Mouse (Mus musculus) midbrain, embryonic 12.5 days (tissue): ENCODE measurements at regions not wholly inside any gene's neighbourhood (a gene's known extent, or its start where the extent isn't known, plus 50 kb on each side); places are given as distances from the start of the nearest gene placed in this dataset.
A peak's percentile ranks its signal among the peaks of the same experiment; 100 is the strongest.

Source experiments
- ATAC-seq: fragments of 200-750 bp; cut with Nextera tagmentation; 2 replicates; pipeline ENCODE4 v1.8.0; 2017; ENCODE audit warnings: low read depth, moderate TSS enrichment, moderate library complexity; ENCODE audit not compliant: low FRiP score
- H3K27ac ChIP-seq: fragments of 300-500 bp; sonication (generic); replicated peaks from 2 replicates; pipeline ENCODE4 v1.5.1; 2016; ENCODE audit warnings: mild to moderate bottlenecking
- H3K27me3 ChIP-seq: fragments of 300-500 bp; sonication (generic); 2 replicates; pipeline ENCODE4 v1.6.1; 2016; ENCODE audit warnings: mild to moderate bottlenecking
- H3K36me3 ChIP-seq: fragments of 300-500 bp; sonication (generic); 2 replicates; pipeline ENCODE4 v1.6.1; 2016
- H3K4me1 ChIP-seq: fragments of 300-500 bp; sonication (generic); 2 replicates; pipeline ENCODE4 v1.6.1; 2016
- H3K4me2 ChIP-seq: fragments of 300-500 bp; sonication (generic); replicated peaks from 2 replicates; pipeline ENCODE4 v1.6.1; 2016; ENCODE audit warnings: mild to moderate bottlenecking, moderate library complexity
- H3K4me3 ChIP-seq: fragments of 300-500 bp; sonication (generic); 2 replicates; pipeline ENCODE4 v1.5.1; 2016; ENCODE audit warnings: mild to moderate bottlenecking
- H3K9ac ChIP-seq: fragments of 300-500 bp; sonication (generic); replicated peaks from 2 replicates; pipeline ENCODE4 v1.6.1; 2016; ENCODE audit warnings: mild to moderate bottlenecking, moderate library complexity
- H3K9me3 ChIP-seq: fragments of 300-500 bp; sonication (generic); 2 replicates; pipeline ENCODE4 v1.6.1; 2016; ENCODE audit warnings: mild to moderate bottlenecking
- WGBS: fragments of 180-500 bp; shearing (Covaris S2); methylation state at CpG from one replicate; pipeline ENCODE4 v1.1.7; 2016; 5-methylcytosine and 5-hydroxymethylcytosine counted together

DNA sequence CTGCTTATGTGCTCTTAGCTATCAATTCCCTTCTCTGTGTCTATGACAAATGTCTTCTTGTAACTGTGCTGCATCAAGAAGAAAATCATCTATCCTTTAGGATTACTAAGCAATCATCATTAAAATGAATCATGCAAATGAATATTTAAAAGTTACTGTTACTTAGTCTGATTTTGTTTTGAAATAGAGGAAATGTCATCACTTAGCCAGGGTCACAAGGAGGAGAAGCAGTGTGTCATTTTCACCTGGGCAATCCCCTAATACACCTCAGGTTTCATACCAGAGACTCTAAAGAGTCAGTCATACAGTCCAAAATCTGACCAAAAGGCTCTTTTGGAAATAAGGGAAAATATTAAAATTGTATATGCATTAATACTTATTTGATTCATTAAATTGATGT, 74.2 kb upstream of the Klf6 start:
- no peak overlapping the region for H3K27ac ChIP-seq
- H3K9me3 ChIP-seq: no peaks in the 10 kb centered on the region
- H3K9ac ChIP-seq: no peak overlapping the region
- H3K4me3 ChIP-seq: no peak overlapping the region
- no peaks in the 10 kb centered on the region for H3K4me1 ChIP-seq
- no peak overlapping the region for H3K4me2 ChIP-seq
- ATAC-seq: no peak
- H3K27me3 ChIP-seq: no peaks in the 10 kb centered on the region
- H3K36me3 ChIP-seq: no peaks in the 10 kb centered on the region

DNA sequence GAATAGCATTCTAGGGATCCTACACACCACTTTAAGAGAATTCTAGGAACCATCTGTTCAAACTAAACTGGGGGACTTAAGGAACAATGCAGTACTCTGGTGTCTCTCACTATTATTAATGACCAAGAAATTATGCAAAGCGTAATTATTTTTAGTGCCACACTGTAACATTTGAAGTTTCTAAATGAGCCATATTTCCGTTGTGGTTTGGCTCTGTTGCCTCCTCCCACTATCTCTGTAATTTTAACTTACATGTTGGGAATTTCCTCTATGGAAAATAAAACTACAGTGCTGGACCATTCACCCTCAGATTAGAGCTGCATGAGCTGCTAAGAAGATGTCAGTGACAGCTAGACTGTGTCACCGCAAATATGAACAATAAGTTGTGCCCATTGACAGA, 72.0 kb upstream of the Klf6 start:
- Histone ChIP-seq H3K4me1 (no peaks in the 10 kb centered on the region), H3K27me3 (no peaks in the 10 kb centered on the region), H3K4me3 (no peak overlapping the region), H3K9me3 (no peaks in the 10 kb centered on the region), H3K9ac (no peak overlapping the region), H3K27ac (no peak overlapping the region), H3K4me2 (no peak overlapping the region), H3K36me3 (no peaks in the 10 kb centered on the region)
- 84% methylated on average over 3 of the region's 3 CpGs for WGBS
- no peak for ATAC-seq

DNA sequence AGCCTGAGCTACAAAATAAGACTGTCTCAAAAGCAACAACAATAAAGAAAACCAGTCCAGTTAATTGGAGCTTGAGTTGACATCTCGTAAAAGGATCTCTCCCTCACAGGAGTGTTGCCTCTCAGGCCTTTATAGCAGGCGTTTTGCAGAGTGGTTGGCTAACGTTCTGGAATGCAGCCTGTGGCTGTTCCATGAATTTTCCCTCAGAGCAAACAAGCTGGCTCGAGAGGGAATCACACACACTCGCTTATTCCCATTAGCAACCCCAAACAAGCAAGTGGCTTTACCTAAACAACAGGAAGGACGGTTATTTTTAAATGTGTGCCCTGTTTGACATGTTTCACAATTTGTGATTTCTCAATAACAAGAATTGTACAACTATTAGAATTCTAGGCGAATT, 59.2 kb upstream of the Klf6 start:
- Histone ChIP-seq H3K4me3 (no peak overlapping the region), H3K27me3 (no peaks in the 10 kb centered on the region)

DNA sequence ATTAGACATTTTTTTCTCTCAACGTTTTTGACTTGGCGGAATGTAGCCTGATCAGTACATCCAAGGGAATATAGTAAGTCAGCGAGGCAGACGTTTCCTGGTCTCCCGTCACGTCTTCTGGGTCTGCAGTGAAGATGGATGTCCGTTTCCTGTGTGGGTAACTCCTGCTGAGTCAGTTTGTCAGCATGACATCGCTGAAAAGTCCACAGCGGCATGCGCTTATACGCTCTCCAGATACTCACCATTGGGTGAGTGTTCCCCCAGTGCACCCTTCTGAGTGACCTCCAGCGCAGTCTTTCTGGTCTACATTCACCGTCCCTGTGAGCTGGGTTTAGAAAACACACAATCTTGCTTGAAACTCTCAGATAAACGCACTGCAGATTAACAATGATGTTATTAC, 58.5 kb upstream of the Klf6 start:
- WGBS: 72% methylated on average over 14 of the region's 14 CpGs
- ATAC-seq: no peak
- Histone ChIP-seq H3K9me3 (no peaks in the 10 kb centered on the region), H3K27me3 (no peaks in the 10 kb centered on the region), H3K27ac (no peak overlapping the region), H3K36me3 (no peaks in the 10 kb centered on the region), H3K4me1 (peaks cover 6% of the 10 kb centered on the region; the same call in 1 of the 2 replicates), H3K4me3 (no peak overlapping the region), H3K4me2 (no peak overlapping the region), H3K9ac (no peak overlapping the region)

More for the DNA sequence above, 59.2 kb upstream of the Klf6 start:
- no peak overlapping the region for H3K4me2 ChIP-seq
- H3K4me1 ChIP-seq: peaks cover 9% of the 10 kb centered on the region
- H3K9me3 ChIP-seq: no peaks in the 10 kb centered on the region
- H3K36me3 ChIP-seq: no peaks in the 10 kb centered on the region
- no peak overlapping the region for H3K27ac ChIP-seq
- WGBS: 62% methylated on average over 7 of the region's 7 CpGs
- no peak overlapping the region for H3K9ac ChIP-seq
- no peak for ATAC-seq

DNA sequence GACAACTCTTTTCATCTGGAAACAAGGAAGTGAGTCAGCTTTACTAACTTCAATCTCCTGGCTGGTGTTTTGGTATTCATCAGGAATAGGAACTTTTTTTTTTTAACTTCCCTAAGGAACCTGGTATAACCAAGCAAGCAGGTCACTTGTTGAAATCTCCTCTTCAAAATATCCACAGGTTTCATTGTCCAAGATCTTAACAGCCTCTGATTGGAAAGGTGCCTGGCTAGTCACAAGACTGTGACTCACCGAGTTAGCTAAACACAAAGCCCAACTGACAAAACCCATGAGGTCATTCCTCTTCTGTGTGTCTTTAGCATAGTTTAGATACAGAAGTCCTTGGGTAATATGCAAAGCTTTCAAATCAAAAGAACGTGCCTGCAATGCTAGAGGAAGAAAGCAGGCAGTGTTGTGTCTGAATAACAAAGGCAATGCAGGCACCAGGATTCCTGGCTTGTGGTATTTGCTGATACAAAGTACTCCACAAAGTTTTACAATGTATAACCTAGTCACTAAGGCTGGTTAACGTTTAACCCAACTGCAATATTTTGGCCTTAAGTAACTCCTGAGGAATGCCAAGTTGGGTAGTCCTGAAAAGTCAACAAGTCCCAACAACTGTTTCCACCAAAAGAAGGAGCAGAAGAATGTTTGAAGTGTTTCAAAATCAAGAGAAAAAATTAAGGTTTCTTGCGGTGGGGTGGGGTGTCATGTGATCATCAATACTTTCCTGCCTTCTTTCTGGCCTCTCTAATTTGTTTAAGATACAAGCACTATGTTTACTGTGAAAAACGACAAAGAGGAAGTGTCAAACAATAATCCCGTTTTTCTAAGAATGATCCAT, 57.5 kb upstream of the Klf6 start:
- Histone ChIP-seq H3K27me3 (no peaks in the 10 kb centered on the region), H3K4me3 (no peak overlapping the region), H3K4me2 (no peak overlapping the region), H3K9ac (no peak overlapping the region), H3K4me1 (peaks cover 6% of the 10 kb centered on the region; the same call in 1 of the 2 replicates), H3K36me3 (no peaks in the 10 kb centered on the region), H3K27ac (no peak overlapping the region), H3K9me3 (no peaks in the 10 kb centered on the region)
- 13% methylated on average over 6 of the region's 6 CpGs for WGBS
- peak; percentile 61 for ATAC-seq

DNA sequence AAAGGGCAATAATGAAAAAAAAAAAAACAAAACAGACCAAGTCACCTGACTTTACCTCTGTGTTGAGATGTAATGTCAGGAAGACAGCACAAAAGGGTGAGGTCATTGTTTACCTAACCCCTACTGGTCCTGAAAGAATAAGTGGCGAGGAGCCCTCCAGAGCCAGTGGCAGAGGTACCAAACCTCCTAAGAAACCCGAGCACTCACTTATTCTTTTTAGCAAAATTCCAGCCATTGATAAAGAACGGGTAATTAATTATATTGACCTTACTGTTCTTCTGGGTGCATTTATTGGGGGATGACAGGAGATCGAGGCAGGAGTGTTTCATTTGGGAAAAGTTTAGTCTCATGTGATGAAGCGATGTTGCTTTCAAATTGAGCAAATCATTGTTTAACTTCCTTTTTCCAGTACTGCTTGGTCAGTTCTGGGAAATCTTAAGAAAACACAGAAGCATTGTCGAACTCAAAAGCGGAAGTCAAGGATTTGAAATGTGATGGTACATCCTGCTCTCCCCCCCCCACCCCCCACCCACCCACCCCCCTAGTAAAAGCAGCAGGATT, 56.8 kb upstream of the Klf6 start:
- Histone ChIP-seq H3K36me3 (no peaks in the 10 kb centered on the region), H3K4me2 (no peak overlapping the region), H3K27me3 (no peaks in the 10 kb centered on the region), H3K27ac (no peak overlapping the region), H3K4me1 (peaks cover 6% of the 10 kb centered on the region; the same call in 1 of the 2 replicates), H3K9ac (no peak overlapping the region), H3K9me3 (no peaks in the 10 kb centered on the region), H3K4me3 (no peak overlapping the region)
- peak; percentile 60; the same call in 1 of the 2 replicates for ATAC-seq
- WGBS: 29% methylated on average over 7 of the region's 7 CpGs

DNA sequence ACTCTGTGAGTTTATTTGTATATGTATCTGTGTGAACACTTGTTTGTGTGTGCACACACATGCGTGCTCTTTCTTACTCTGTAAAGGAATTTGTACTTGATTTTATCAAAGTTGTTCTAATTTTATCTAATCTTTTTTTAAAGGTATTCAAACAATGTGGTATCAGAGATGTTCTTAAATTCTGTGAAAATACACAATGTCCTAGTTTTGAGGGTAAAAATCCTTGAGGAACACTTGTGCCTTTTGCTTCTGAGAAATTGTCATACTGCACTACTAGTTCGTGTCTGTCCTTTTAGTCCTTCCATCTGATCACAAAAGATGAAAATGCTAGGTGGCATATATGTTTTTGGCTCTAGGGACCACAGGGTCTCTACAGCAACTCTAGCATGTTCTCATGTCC, 52.9 kb upstream of the Klf6 start:
- WGBS: 86% methylated on average over 2 of the region's 2 CpGs
- no peaks in the 10 kb centered on the region for H3K27me3 ChIP-seq
- H3K4me3 ChIP-seq: no peak overlapping the region
- H3K36me3 ChIP-seq: no peaks in the 10 kb centered on the region
- no peak overlapping the region for H3K27ac ChIP-seq
- H3K4me2 ChIP-seq: no peak overlapping the region
- no peaks in the 10 kb centered on the region for H3K9me3 ChIP-seq
- no peak overlapping the region for H3K9ac ChIP-seq
- ATAC-seq: no peak
- H3K4me1 ChIP-seq: peaks cover 6% of the 10 kb centered on the region; the same call in 1 of the 2 replicates
